Mouse (Mus musculus) midbrain, embryonic 15.5 days (tissue): ENCODE data around the gene Slc27a3. TPM values are rescaled to one million over a fixed set of nuclear protein-coding genes. Genes with fewer than 3 reads are reported as not detected.

Experiments
- ATAC-seq: fragments of 200-750 bp; cut with Nextera tagmentation; replicated peaks from 2 replicates; pipeline ENCODE4 v1.8.0; 2017; ENCODE audit warnings: moderate TSS enrichment
- H3K27ac ChIP-seq: fragments of 300-500 bp; sonication (generic); 2 replicates; pipeline ENCODE4 v1.5.1; 2015; ENCODE audit warnings: mild to moderate bottlenecking, inconsistent platforms
- H3K27me3 ChIP-seq: fragments of 300-500 bp; sonication (generic); replicated peaks from 2 replicates; pipeline ENCODE4 v1.6.1; 2015; ENCODE audit warnings: inconsistent platforms
- H3K36me3 ChIP-seq: fragments of 300-500 bp; sonication (generic); replicated peaks from 2 replicates; pipeline ENCODE4 v1.6.1; 2015; ENCODE audit warnings: inconsistent platforms
- H3K4me1 ChIP-seq: fragments of 300-500 bp; sonication (generic); 2 replicates; pipeline ENCODE4 v1.6.1; 2015; ENCODE audit warnings: inconsistent platforms
- H3K4me2 ChIP-seq: fragments of 300-500 bp; sonication (generic); 2 replicates; pipeline ENCODE4 v1.6.1; 2015; ENCODE audit warnings: inconsistent platforms, mild to moderate bottlenecking, moderate library complexity
- H3K4me3 ChIP-seq: fragments of 300-500 bp; sonication (generic); 2 replicates; pipeline ENCODE4 v1.5.1; 2015; ENCODE audit warnings: mild to moderate bottlenecking, inconsistent platforms
- H3K9ac ChIP-seq: fragments of 300-500 bp; sonication (generic); 2 replicates; pipeline ENCODE4 v1.6.1; 2015; ENCODE audit warnings: mild to moderate bottlenecking, inconsistent platforms
- H3K9me3 ChIP-seq: fragments of 300-500 bp; sonication (generic); 2 replicates; pipeline ENCODE4 v1.6.1; 2016; ENCODE audit warnings: inconsistent platforms
- WGBS: fragments of 180-500 bp; shearing (Covaris S2); methylation state at CpG from one replicate; pipeline ENCODE4 v1.1.7; 2015; ENCODE audit warnings: mixed read lengths; 5-methylcytosine and 5-hydroxymethylcytosine counted together
- polyA plus RNA-seq: library from polyadenylated mRNA; unstranded; fragments of >200 nt; fragmentation: Nextera tagmentation; extraction: Ambion mirVana; gene quantifications from 2 replicates; pipeline ENCODE4 v1.2.1, GENCODE M21; 2015

Gene Slc27a3
- polyA plus RNA-seq, result 35.1 and 38.6 TPM in 2 replicates

GRCm38 (mm10) chr3:90389511-90390490, at the start of gene Slc27a3:
TSS of gene Slc27a3 (minus strand) at chr3:90389938.
- H3K4me2 ChIP-seq, result peak within 1 kb of the TSS; percentile 90
- peaks cover 21% of the 10 kb centered on the region for H3K36me3 ChIP-seq
- H3K27ac ChIP-seq, result peak within 1 kb of the TSS; percentile 94
- H3K4me1 ChIP-seq, result peaks cover 33% of the 10 kb centered on the region
- H3K4me3 ChIP-seq, result peak within 1 kb of the TSS; percentile 64
- WGBS, result 1% methylated on average over 55 of the region's 55 CpGs
- H3K27me3 ChIP-seq, result no peaks in the 10 kb centered on the region
- no peaks in the 10 kb centered on the region for H3K9me3 ChIP-seq
- H3K9ac ChIP-seq, result peak within 1 kb of the TSS; percentile 94
- ATAC-seq, result peak; percentile 76

- no peak for ATAC-seq
- Histone ChIP-seq H3K27me3 (no peaks in the 10 kb centered on the region), H3K9me3 (no peaks in the 10 kb centered on the region), H3K27ac (no peak overlapping the region), H3K4me1 (peaks cover 13% of the 10 kb centered on the region), H3K36me3 (no peaks in the 10 kb centered on the region), H3K4me3 (no peak overlapping the region), H3K9ac (no peak overlapping the region), H3K4me2 (no peak overlapping the region)
- 81% methylated on average over 4 of the region's 4 CpGs for WGBS
Measured at GRCm38 (mm10) chr3:90437131-90437530, 47.4 kb upstream of the Slc27a3 start.

- Histone ChIP-seq H3K4me2 (peak overlapping the region; percentile 65), H3K4me1 (peaks cover 34% of the 10 kb centered on the region), H3K27ac (peak overlapping the region; percentile 75), H3K36me3 (no peaks in the 10 kb centered on the region), H3K27me3 (no peaks in the 10 kb centered on the region), H3K9me3 (no peaks in the 10 kb centered on the region), H3K9ac (peak overlapping the region; percentile 32), H3K4me3 (peak overlapping the region; percentile 82)
- ATAC-seq, result no peak
- WGBS, result 51% methylated on average over 11 of the region's 11 CpGs
Measured at GRCm38 (mm10) chr3:90434073-90434730, 44.5 kb upstream of the Slc27a3 start.

- peak; percentile 99 for ATAC-seq
- Histone ChIP-seq H3K36me3 (no peaks in the 10 kb centered on the region), H3K27me3 (no peaks in the 10 kb centered on the region), H3K27ac (peak within 1 kb of the TSS; percentile 92), H3K9ac (peak within 1 kb of the TSS; percentile 83), H3K4me3 (peak within 1 kb of the TSS; percentile 82), H3K4me2 (peak within 1 kb of the TSS; percentile 99), H3K4me1 (peaks cover 34% of the 10 kb centered on the region), H3K9me3 (no peaks in the 10 kb centered on the region)
- 1% methylated on average over 52 of the region's 52 CpGs for WGBS
Measured at GRCm38 (mm10) chr3:90433381-90434020, 43.8 kb upstream of the Slc27a3 start, which contains the start of gene Ints3. TSS of gene Ints3 (minus strand) at chr3:90433622.

GRCm38 (mm10) chr3:90432811-90433219, 43.1 kb upstream of the Slc27a3 start:
- H3K27me3 ChIP-seq, result no peaks in the 10 kb centered on the region
- peak overlapping the region; percentile 99 for H3K4me2 ChIP-seq
- peak overlapping the region; percentile 92 for H3K27ac ChIP-seq
- H3K9me3 ChIP-seq, result no peaks in the 10 kb centered on the region
- peak; percentile 60 for ATAC-seq
- peak overlapping the region; percentile 83 for H3K9ac ChIP-seq
- peak overlapping the region; percentile 82 for H3K4me3 ChIP-seq
- 0% methylated on average over 12 of the region's 12 CpGs for WGBS
- no peaks in the 10 kb centered on the region for H3K36me3 ChIP-seq
- peaks cover 34% of the 10 kb centered on the region for H3K4me1 ChIP-seq

GRCm38 (mm10) chr3:90432348-90432747, 42.6 kb upstream of the Slc27a3 start:
- Histone ChIP-seq H3K4me3 (peak overlapping the region; percentile 82), H3K9ac (peak overlapping the region; percentile 83), H3K36me3 (no peaks in the 10 kb centered on the region), H3K27ac (no peak overlapping the region), H3K27me3 (no peaks in the 10 kb centered on the region), H3K9me3 (no peaks in the 10 kb centered on the region), H3K4me1 (peaks cover 34% of the 10 kb centered on the region), H3K4me2 (peak overlapping the region; percentile 99)
- no peak for ATAC-seq
- 24% methylated on average over 2 of the region's 2 CpGs for WGBS

- H3K36me3 ChIP-seq, result 0 out of 2 replicates have a peak, but pooled peaks cover 10% of the 10 kb centered on the region
- no peak for ATAC-seq
- H3K4me2 ChIP-seq, result no peak overlapping the region
- peaks cover 34% of the 10 kb centered on the region for H3K4me1 ChIP-seq
- WGBS, result 89% methylated on average over 3 of the region's 3 CpGs
- H3K4me3 ChIP-seq, result no peak overlapping the region
- no peaks in the 10 kb centered on the region for H3K9me3 ChIP-seq
- H3K27ac ChIP-seq, result no peak overlapping the region
- H3K9ac ChIP-seq, result no peak overlapping the region
- H3K27me3 ChIP-seq, result no peaks in the 10 kb centered on the region
Measured at GRCm38 (mm10) chr3:90429576-90429975, 39.8 kb upstream of the Slc27a3 start.

GRCm38 (mm10) chr3:90428186-90428585, 38.4 kb upstream of the Slc27a3 start:
- Histone ChIP-seq H3K4me2 (no peak overlapping the region), H3K36me3 (peaks cover 20% of the 10 kb centered on the region; the same call in 1 of the 2 replicates), H3K9me3 (no peaks in the 10 kb centered on the region), H3K4me3 (no peak overlapping the region), H3K9ac (no peak overlapping the region), H3K4me1 (peaks cover 28% of the 10 kb centered on the region), H3K27me3 (no peaks in the 10 kb centered on the region), H3K27ac (no peak overlapping the region)
- 89% methylated on average over 6 of the region's 6 CpGs for WGBS
- no peak for ATAC-seq

- Histone ChIP-seq H3K9me3 (no peaks in the 10 kb centered on the region), H3K27me3 (no peaks in the 10 kb centered on the region), H3K4me2 (no peak overlapping the region), H3K9ac (no peak overlapping the region), H3K27ac (no peak overlapping the region), H3K36me3 (peaks cover 26% of the 10 kb centered on the region; the same call in 1 of the 2 replicates), H3K4me1 (peaks cover 25% of the 10 kb centered on the region), H3K4me3 (no peak overlapping the region)
- WGBS, result 40% methylated on average over 1 of the region's 1 CpGs
- no peak for ATAC-seq
Measured at GRCm38 (mm10) chr3:90427574-90427973, 37.8 kb upstream of the Slc27a3 start.

GRCm38 (mm10) chr3:90425499-90425898, 35.8 kb upstream of the Slc27a3 start:
- Histone ChIP-seq H3K9me3 (no peaks in the 10 kb centered on the region), H3K4me2 (no peak overlapping the region), H3K4me3 (no peak overlapping the region), H3K27ac (no peak overlapping the region), H3K4me1 (peaks cover 6% of the 10 kb centered on the region; the same call in 1 of the 2 replicates), H3K36me3 (peaks cover 37% of the 10 kb centered on the region; the same call in 1 of the 2 replicates), H3K9ac (no peak overlapping the region), H3K27me3 (no peaks in the 10 kb centered on the region)
- no peak for ATAC-seq
- 86% methylated on average over 2 of the region's 2 CpGs for WGBS

GRCm38 (mm10) chr3:90423549-90423948, 33.8 kb upstream of the Slc27a3 start:
- no peaks in the 10 kb centered on the region for H3K4me1 ChIP-seq
- no peak for ATAC-seq

GRCm38 (mm10) chr3:90420696-90421095, 31.0 kb upstream of the Slc27a3 start:
- no peaks in the 10 kb centered on the region for H3K9me3 ChIP-seq
- no peak overlapping the region for H3K4me2 ChIP-seq
- WGBS, result 88% methylated on average over 6 of the region's 6 CpGs
- no peak overlapping the region for H3K27ac ChIP-seq
- no peak overlapping the region for H3K9ac ChIP-seq
- no peak overlapping the region for H3K4me3 ChIP-seq
- H3K36me3 ChIP-seq, result peaks cover 58% of the 10 kb centered on the region; the same call in 1 of the 2 replicates
- no peaks in the 10 kb centered on the region for H3K27me3 ChIP-seq
- no peaks in the 10 kb centered on the region for H3K4me1 ChIP-seq
- ATAC-seq, result no peak

More at GRCm38 (mm10) chr3:90423549-90423948, 33.8 kb upstream of the Slc27a3 start:
- Histone ChIP-seq H3K36me3 (peaks cover 51% of the 10 kb centered on the region; the same call in 1 of the 2 replicates), H3K4me2 (no peak overlapping the region), H3K4me3 (no peak overlapping the region), H3K27me3 (no peaks in the 10 kb centered on the region), H3K27ac (no peak overlapping the region), H3K9me3 (no peaks in the 10 kb centered on the region), H3K9ac (no peak overlapping the region)
